Mouse (Mus musculus): ENCODE results near the gene Olfr821.
"Not testable (repeated sequence)": the region's sequence is repeated elsewhere in the genome, so short reads cannot be mapped to it uniquely, and the experiment has no call there.

Gene Olfr821

GRCm38 (mm10) chr10:130030048-130030447 lies at the start of gene Olfr821:
Gene Olfr821 (plus strand): TSS chr10:130030348.
- DNase-seq (ENCODE audit: low spot score in 2 of 2) = no peak

GRCm38 (mm10) chr10:129981867-129982266 lies 48.3 kb upstream of the Olfr821 start:
- DNase-seq (ENCODE audit: low spot score in 2 of 2) = not testable (repeated sequence)

- not testable (repeated sequence) for DNase-seq (ENCODE audit: low spot score in 2 of 2)
These were observed 45.2 kb upstream of the Olfr821 start, which contains the start of gene Gm10310 for GRCm38 (mm10) chr10:129984962-129985361. Gene Gm10310 (minus strand): TSS chr10:129985062.

- not testable (repeated sequence) for DNase-seq (ENCODE audit: low spot score in 2 of 2)
These were observed 26.0 kb upstream of the Olfr821 start for GRCm38 (mm10) chr10:130004104-130004503.

GRCm38 (mm10) chr10:130005366-130005765 lies 24.8 kb upstream of the Olfr821 start:
- not testable (repeated sequence) for DNase-seq (ENCODE audit: low spot score in 2 of 2)

GRCm38 (mm10) chr10:130012321-130012720 lies 17.8 kb upstream of the Olfr821 start, which contains the start of gene Olfr820:
Gene Olfr820 (plus strand): TSS chr10:130012621.
- DNase-seq (ENCODE audit: low spot score in 2 of 2) = no peak

- DNase-seq (ENCODE audit: low spot score in 2 of 2) = no peak
These were observed 6.9 kb downstream of the Olfr821 start for GRCm38 (mm10) chr10:130037096-130037495.

- no peak for DNase-seq (ENCODE audit: low spot score in 2 of 2)
These were observed 40.8 kb downstream of the Olfr821 start, which contains the start of gene Olfr822 for GRCm38 (mm10) chr10:130070910-130071309. Gene Olfr822 (plus strand): TSS chr10:130071210.

Measured in urinary bladder, postnatal 4 days (tissue).